Mouse (Mus musculus) gastrocnemius, postnatal 36 days (tissue): Measurements from ENCODE around the gene D10Wsu102e. TPM values are rescaled to one million over a fixed set of nuclear protein-coding genes. Genes with fewer than 3 reads are reported as not detected.
A peak's percentile ranks its signal among the peaks of the same experiment; 100 is the strongest.

Experiments
- DNase-seq, 2 experiments: peaks; one replicate each; pipeline ENCODE4 v3.0.0; 2022
- intact Hi-C: fragments of 180-260 bp; cut with DNase I; formaldehyde crosslinking; loops from one replicate; pipeline ENCODE4 v1.15.1; 2025
- total RNA-seq, 2 experiments: library from RNA; stranded (reverse); gene quantifications; 2 replicates each; pipeline ENCODE4 v1.2.3; 2021

The D10Wsu102e gene
- total RNA-seq, 2 experiments from 2014 or later, result 0.54 to 0.66 TPM

- peak; percentile 65 for DNase-seq
- intact Hi-C loops, result no loop called here
Measured at GRCm38 (mm10) chr10:83533258-83533909, 173.4 kb downstream of the D10Wsu102e start.

- peak; percentile 33 to 64 for DNase-seq
Measured at GRCm38 (mm10) chr10:83533910-83534283, 173.9 kb downstream of the D10Wsu102e start, which contains the start of gene Aldh1l2. Gene Aldh1l2, minus strand, starts transcription at chr10:83534140.

GRCm38 (mm10) chr10:83536436-83536835 is 176.4 kb downstream of the D10Wsu102e start:
- no peak for DNase-seq
- intact Hi-C loops, result no loop called here

More at GRCm38 (mm10) chr10:83533910-83534283, 173.9 kb downstream of the D10Wsu102e start, which contains the start of gene Aldh1l2:
- intact Hi-C loops, result no loop called here

Other genes starting within 250 kb of the D10Wsu102e start
- under 1 TPM; 0.54 to 0.86 TPM for gene Slc41a2, start 22.3 kb upstream of the D10Wsu102e start, total RNA-seq
- 1 to 10 TPM; 4.8 to 7.3 TPM for gene Aldh1l2, start 173.9 kb downstream of the D10Wsu102e start, total RNA-seq
- 1 to 10 TPM; 8.8 to 9.3 TPM for gene Washc4, start 183.5 kb downstream of the D10Wsu102e start, total RNA-seq